Mouse (Mus musculus): Measurements from ENCODE around the gene Sestd1. TPM values are rescaled to one million over a fixed set of nuclear protein-coding genes. Genes with fewer than 3 reads are reported as not detected.

Gene Sestd1
- total RNA-seq, 2 experiments from 2014 or later = 7.9 to 9.7 TPM

DNA sequence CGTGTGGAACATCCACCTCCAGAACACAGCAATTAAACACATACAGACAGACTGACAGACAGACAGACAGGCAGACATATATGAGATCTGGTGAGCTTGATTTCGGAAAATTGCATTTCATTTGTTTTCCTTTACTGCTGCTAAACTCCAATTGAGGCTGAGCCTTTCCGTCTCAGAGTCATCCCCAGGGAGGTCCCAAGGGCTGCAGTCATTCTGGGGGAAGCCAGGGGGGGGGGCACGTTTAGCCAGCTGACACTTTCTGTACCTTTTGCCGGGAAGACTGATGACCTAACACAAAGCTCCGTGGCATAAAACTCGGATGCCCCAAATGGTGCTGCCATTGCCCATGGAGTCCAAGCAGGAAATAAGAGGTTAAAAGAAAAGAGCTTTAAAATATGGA is 105.0 kb downstream of the Sestd1 start:
- DNase-seq (ENCODE audit: low spot score) = no peak

DNA sequence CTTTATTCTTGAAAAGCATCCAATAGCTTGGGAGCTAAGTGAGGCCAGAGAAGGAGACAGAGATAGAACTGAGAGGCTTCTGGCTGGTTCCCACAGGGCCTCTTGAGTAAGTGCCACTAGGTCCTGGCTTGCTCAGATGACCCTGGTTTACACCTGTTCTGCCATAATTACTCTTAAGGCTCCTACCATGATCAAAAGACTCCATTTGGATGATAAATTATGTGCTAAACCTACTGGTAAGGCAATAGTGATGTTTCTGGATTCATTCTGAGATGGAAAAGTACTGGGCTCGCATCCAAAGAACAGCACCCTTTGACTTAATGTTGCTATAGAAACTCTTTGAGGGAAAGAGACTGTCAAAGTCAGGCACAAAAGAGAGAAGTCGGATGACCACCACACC is 106.1 kb downstream of the Sestd1 start:
- DNase-seq (ENCODE audit: low spot score) = peak; percentile 39

DNA sequence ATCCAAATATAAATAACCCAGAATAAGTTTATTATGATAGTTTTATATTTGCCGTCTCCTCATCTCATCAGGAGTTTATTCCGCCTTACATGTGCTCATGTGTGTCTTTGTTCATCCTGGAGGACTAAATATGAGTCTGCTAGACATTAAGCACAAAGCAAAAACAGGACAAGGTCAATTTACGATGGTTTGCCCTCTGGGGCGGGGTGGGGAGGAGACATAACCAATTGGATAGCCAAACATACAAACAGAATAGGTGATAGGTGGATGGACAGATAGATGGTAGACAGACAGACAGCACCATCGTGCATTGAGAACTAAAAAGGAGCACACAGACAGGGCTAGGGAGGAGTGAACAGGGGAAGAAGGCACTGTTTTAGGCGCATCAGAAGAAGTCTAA is 106.6 kb downstream of the Sestd1 start:
- DNase-seq (ENCODE audit: low spot score) = no peak

DNA sequence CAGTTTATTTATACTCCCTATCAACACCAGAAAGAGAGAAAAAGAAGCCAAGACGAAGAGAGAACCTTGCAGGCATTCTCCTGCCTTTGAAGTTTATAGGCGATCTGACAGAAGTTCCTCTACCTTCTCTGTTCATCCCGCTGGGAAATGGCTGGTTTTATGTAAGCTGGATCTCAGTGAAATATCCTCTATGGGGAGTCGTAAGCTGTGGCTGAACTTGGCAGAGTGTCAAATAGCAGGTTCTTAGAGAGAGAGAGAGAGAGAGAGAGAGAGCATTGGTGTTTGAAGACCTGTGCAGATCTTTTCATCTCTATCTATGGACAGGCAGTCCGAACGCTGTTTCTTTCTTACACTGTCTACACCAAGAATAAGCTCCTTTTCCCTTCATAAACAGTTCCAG is 107.0 kb downstream of the Sestd1 start:
- DNase-seq (ENCODE audit: low spot score) = no peak

DNA sequence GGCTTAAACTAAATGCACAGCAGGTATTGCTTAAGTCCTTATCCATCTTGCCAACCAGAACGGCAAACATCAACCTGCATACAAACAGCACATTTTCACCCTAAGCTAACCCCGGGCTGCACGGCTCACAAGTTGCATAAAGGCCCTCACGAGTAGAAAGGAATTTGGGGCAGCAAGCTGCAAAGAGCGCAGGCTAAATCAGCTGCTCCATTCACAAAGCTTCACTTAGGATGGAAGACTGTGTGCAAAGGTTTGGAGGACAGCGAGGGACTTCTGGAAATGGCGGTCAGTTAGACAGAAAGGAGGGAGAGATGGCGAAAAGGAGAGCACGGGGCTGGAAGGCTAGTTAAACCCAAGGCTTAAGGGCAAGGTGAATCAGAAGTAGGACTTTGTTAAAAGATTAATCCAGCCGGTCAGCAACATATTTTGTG is 108.1 kb downstream of the Sestd1 start:
- no peak for DNase-seq (ENCODE audit: low spot score)

DNA sequence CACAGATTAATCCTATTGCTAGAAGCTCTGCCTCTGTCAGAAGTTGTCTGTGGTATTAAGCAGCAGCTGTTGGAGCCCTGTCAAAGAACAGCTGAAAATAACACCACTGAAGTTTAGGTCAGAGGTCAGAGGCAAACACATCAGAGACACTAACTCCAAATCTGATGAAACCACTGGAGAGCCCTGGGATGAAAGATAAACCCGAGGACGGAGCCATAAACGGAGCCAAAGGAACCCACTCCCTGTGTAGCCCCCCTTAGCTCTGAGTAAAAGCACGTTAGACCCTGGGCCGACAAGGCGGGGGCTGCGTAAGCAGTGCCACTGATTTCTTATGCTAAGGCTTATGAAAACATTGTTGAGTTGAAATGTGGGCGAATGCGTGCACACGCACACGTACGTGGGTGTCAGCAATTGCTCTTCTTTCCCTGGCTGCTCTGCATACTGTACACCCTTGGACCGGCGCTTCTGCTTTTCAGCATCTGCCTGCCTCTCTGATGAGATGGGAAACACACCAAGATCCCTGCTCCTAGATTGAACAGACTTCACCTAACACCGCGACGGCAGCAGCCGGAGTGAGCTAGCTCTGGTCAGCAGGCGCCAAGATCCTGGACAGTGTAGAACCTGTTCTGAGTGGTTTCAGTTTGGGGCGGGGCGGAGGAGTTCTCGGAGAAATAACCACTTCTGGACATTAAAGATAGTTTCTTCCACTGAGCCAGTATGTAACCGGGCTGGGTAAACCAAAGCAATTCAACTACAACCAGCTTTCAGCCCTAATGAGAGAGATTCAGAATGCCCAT is 108.8 kb downstream of the Sestd1 start:
- DNase-seq (ENCODE audit: low spot score) = peak; percentile 65

DNA sequence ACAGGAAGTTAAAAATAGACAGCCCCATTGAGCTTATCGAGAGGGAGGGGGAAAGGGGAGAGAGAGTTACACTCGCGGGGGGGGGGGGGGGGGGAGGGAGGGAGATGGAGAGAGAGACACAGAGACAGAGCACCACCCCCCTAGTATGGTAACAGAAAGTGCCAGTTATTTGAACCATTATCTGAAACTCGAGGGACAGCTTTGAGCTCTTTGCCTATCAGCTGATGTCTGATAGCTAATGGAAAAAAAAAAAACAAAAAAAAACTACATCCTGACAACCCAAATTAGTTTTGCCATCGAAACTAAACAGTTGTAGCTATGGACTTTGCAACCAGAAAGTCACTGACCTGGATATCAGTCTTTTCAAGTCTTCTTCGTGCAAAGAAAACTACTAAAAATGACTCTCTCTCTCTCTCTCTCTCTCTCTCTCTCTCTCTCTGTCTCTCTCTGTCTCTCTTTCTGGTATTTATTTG is 109.7 kb downstream of the Sestd1 start, which contains the start of gene Ccdc141:
Gene Ccdc141, minus strand, starts transcription at position 4 of the 473 bp plus-strand sequence.
- DNase-seq (ENCODE audit: low spot score) = no peak

DNA sequence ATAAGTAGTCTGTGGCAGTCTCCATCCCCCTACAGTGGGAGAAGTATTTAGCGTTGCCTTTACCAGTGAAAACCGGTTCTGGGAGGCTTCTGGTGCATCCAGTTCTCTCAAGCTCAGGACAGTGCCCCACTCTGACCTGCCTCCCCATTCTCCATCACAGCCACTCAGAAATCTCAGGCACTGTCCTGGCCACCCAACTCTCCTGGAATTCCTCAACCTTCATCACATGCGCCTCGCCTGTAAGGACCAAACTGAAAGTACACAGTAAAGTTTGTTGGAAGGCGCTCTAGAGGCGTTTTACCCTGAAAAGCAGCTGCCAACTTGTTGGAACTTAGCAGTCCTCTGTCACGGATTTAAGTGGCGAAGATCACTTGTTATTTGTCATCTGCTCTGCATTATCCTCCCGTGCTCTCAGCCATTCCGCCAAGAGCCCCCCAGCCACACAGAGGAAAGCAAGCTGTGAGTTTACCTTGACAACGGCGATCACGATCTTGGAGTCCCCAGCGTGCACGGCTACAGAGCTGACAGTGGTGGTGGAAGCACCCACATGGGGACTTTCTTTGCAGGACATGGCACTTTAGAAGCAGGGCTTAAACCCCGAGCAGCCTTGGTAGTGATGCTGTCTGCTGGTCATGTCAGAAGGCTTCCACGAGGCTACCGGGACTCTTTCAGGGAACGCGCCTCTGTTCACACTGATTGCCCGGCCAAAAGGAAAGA is 110.3 kb downstream of the Sestd1 start:
- DNase-seq (ENCODE audit: low spot score) = peak; percentile 66

DNA sequence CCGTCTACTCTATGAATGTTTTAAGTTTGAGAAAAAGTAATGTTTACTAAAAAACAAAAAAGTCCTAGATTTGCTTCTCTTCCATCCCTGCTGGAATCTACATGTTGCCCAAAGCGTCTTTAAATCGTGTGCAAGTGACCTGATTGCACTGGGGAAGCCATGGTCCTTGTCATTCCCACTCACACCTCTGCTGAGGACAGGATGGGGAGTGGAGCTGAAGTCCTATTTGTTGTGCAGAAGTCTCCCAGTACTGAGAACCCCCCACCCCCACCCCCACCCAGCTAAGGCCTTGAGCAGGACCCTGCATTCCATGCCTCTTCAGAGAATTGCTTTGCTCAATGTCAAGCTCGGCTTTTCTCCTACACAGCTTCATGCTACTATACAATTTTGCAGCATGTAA is 111.2 kb downstream of the Sestd1 start:
- no peak for DNase-seq (ENCODE audit: low spot score)

DNA sequence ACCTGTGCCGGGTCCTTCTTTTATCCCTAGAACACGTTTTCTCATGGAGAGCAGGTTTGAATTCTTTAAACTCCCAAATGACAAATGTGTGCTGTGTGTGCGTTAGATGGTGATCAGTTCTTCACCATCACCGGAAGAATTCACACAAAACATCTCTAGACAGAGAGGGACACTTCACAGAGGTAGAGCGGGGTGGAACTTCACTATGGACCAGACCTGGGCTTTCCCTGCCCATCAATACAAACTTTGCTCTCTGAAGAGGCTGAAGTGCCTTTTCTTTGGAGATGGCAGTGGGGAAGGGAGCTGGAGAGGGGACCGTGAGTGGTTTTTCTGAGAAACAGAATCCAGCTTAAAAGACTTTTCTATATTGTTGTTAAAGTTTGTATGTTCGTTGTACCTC is 111.6 kb downstream of the Sestd1 start:
- no peak for DNase-seq (ENCODE audit: low spot score)

DNA sequence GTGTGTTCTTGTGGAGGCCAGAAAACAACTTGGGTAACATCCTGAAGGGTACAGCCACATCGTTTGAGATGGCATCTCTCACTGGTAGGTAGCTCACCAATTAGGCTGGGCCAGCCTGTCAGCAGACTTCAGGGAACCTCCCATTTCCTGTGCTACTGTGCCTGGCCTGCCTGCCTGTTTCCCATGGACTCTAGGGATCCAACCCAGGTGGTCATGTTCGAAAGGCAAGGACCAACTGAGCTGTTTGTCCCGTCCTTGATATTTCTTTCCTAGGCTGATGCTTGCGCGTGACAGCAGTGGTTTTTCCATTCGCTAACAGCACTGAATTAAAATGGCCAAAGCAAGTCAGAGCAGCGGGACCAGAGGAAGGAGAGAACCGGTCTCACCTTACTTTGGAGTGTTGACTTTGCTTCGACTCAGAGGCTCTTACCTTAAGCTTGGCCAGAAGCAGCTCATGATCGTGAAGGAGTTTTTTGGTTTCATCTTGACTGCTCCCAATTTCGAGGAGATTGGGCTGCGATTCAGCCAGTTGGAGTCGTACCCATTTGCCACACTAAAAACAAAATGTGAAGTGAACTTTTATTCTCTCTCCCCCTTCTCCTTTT is 112.2 kb downstream of the Sestd1 start:
- DNase-seq (ENCODE audit: low spot score) = no peak

DNA sequence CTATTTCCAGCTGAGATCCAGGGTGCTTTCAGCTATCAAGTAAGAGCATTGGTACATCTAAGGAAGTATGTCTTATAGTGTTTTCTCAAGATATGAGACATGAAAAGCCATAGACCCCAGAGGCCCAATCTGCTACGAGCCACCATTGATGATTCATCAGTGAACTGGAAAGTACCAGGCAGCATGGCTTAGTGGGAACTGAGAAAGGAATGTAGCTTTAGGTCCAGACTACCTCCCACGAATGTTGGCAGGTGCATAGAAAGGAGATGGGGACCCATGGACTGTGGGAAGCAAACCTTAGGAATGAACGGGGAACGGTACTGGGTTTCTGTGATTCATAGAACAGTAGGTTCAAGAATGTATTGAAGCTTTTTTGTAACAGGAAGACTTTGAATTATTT is 114.0 kb downstream of the Sestd1 start:
- DNase-seq (ENCODE audit: low spot score) = no peak

DNA sequence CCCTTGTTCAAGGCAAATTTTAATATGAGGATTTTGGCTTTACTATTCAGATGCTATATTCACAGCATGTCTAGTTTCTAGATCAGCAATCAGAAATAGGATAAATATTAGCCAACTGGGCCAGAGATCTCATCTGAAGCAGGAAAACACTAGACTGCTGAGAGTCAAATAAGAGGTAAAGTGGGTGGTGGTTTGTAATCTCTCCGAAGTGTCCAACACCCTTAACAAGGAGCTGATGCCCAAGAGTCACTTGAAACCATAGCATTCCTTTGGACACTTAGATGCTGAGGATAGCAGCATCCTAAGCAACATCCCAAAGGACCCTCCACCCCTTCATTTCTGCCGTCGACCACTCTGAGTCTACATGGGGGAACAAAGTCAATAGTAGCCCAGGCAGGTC is 115.7 kb downstream of the Sestd1 start:
- DNase-seq (ENCODE audit: low spot score) = no peak

DNA sequence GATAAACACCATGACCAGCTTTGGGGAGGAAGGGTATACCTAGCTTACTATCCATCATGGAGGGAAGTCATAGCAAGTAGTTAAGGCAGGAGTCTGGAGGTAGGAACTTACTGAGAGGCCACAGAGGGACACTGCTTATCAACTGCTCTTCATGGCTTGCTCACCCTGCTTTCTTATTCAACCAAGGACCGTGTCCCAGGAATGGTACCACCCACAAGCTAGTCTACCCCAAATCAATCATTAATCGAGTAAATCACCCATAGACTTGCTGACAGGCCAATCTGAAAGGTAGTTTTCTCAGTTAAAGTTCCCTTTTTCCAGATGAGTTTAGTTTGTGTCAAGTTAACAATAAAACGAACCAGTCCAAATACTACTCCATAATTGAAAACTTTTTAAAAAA is 117.0 kb downstream of the Sestd1 start:
- no peak for DNase-seq (ENCODE audit: low spot score)

DNA sequence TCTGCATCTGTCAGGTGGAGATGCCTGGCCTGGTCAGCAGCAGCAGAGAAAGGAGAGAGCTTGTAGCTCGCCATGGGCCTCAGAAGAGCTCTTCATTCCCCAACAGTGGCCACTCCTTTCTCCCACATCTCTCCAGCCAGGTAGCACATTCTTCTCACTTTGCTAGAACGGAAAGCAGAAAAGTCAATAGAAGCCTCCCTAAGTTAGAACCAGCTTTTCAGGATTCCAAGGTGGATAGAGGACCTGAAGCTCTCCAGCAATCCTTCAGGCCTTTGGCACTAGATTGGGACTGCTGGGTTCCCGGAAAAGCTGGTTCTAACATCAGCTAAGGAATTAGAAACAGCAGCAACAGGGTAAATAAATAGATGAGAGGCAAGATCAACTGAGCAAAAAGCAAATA is 118.3 kb downstream of the Sestd1 start:
- no peak for DNase-seq (ENCODE audit: low spot score)

DNA sequence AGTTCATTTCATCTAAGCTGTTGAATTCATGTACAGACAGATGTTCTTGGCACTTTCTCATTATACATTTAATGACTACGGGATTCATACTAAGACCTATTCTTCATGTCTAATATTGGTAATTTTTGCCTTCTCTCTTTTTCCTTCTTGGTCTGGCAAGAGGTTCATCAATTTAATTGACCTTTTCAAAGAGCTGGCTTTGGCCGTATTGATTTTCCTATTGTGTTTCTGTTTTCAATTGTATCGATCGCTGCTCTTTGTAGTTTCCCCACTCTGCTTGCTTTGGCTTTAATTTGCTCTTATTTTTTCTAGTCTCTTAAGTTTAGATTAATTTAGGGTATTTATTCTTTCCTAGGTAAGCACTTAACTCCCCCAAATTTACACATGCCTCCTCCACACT is 122.8 kb downstream of the Sestd1 start:
- DNase-seq (ENCODE audit: low spot score) = no peak

DNA sequence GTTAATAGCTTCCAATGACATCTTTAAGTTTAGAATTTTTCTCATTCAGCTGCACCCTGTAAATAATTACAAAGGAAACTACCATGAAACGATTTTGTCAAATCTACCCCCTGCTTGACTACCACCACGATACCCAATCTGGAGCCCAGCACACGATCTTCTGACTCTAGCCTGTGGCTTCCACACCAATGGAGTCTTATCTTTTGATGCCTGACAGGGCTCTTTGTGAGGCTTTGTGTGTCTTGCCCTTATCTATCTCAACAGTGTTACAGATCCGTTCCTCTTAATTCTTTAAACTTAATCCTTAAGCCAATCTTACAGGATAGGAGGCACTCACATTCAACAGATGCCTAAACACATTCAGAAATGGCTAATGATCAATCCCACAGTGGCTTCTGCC is 126.3 kb downstream of the Sestd1 start:
- DNase-seq (ENCODE audit: low spot score) = no peak

DNA sequence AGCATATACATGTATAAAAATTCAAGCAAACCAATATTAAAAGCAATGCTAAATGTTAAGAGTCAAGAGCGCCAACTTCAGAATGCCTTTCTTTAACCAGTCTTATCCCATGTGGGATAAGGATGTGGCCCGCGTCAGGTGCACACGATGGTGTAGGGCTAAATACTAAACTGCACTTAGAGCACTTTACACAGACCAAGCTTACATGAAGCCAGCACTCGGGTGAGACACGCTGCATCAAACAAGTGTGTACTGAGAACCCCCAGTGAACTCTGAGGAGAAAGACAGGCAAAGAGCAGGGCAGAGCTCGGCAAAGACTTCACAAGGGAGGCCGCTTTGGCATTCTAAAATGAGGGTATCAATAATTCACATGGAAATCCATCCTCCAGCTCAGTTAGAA is 129.1 kb downstream of the Sestd1 start:
- DNase-seq (ENCODE audit: low spot score) = no peak

DNA sequence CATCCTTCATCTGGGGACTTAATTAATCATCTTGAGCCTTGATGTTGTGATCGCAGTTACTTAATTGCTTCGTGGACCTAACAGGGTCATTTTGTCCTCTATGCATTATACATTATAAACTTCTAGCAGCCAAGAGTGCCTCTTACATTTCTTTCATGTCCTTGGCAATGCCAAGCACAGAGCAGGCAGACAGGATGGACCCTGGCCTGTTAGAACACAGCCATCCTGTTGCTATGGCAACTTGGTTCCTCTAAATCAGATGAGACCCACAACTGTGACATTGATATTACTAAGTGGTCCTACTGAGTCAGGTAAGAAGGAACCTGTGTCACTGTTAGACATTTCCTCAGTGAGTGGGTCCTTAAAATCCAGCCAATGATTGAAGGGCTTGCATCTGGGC is 130.8 kb downstream of the Sestd1 start:
- DNase-seq (ENCODE audit: low spot score) = no peak

DNA sequence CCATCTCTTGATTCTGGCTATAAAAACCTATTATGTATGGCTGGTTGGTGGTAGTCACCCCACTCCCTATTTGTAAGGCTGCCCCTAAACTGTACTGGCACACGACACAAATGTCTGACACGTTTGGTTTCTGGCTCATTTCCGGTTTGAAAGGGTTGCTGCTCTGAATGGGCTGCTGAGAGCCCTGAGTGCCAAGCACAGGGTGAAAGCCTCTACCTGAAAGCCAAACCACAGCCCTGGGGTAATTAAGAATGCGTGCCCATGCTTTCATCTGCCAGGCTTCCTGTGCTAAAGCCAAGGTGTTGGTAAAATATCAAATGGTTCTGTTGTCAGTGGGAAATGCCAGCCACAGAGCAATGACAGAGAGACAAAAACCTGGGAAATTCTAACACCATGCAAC is 132.2 kb downstream of the Sestd1 start:
- DNase-seq (ENCODE audit: low spot score) = no peak

DNA sequence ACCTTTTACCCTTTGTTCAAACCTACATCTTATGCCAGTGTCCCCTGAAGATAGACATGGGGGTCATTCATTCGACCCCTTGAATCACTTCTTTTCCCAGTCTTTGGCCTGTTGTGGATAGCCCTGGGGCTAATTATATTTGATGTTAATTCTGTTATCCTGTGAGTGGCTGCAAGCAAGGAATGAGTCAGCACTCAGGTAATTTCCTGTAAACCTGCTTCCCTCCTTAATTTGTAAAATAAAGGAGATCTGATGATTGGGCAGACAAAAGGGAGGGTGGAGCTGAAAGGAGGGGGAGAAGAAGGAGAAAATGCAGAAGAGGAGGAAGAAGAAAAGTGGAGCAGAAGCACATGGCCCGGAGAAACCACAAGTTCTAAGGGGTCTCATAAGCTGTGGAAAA is 133.4 kb downstream of the Sestd1 start:
- no peak for DNase-seq (ENCODE audit: low spot score)

DNA sequence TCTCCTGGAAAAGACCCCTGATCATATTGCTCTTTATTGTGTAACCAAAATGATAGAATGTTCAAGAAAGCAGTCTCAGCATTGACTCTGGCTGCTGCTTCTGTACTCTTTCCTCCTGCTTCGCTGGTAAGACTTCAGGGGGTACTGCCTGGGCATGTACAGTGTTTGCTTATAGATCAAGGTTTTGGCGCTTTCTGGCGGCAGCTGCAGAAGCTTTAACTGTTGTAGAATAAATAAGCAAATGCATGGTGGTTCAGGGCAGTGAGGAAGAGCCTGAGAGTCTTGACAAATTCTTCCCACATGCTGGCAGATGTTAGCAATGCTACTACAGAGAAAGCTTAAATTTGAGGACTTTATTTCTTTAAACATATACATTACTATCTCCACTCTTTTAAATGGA is 134.1 kb downstream of the Sestd1 start:
- no peak for DNase-seq (ENCODE audit: low spot score)

DNA sequence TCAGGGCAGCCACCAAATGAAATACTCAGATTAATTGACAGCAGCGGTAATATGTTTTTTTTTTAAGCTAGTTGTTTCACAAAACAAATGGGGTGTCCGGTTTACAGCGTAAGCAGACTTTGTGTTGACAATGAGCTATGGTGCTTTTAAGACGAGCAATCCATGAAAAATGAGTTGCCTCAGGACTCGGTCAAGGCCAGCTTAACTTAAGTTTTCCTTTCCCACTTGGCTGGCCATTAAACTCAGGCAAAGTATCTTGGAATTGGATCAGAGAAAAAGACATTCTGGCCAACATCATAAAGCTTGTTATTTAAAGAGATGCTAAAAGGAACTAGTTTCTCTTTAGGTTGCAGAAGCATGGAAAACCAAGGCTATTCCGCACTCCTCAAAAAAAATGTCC is 136.9 kb downstream of the Sestd1 start:
- DNase-seq (ENCODE audit: low spot score) = no peak
